In genomic region chr2:167697902-167698301, GRCm38 (mm10) we compare ENCODE assay signal across 7 mouse cellular contexts. TPM values are rescaled to one million over a fixed set of nuclear protein-coding genes. Genes with fewer than 3 reads are reported as not detected.
A peak's percentile ranks its signal among the peaks of the same experiment; 100 is the strongest.
DNase-seq lines count a peak whose midpoint lies in the region; TF ChIP-seq lines count a peak whose summit lies in the region.

No protein-coding gene starts in this region.

- intact Hi-C loops in gastrocnemius, postnatal 14 days (cut with DNase I; ENCODE audit: low total_unique reads) = no loop called here
- intact Hi-C loops in left cerebral cortex, adult 2 months (cut with DNase I) = no loop called here

- no peak overlapping the region for H3K27ac ChIP-seq in left cerebral cortex, adult 2 months

- H3K4me3 ChIP-seq in left cerebral cortex, adult 2 months = no peak overlapping the region

- peak; percentile 78 for DNase-seq in T-cell, adult 2 months (ENCODE audit: low spot score)
- DNase-seq in gastrocnemius, postnatal 14 days = peak; percentile 42
- DNase-seq in kidney, adult 18-20 months = peak; percentile 69
- DNase-seq in lung, postnatal 10 days = peak; percentile 72
- DNase-seq in thymus, postnatal 0 days (ENCODE audit: low spot score) = peak; percentile 76
- DNase-seq in left cerebral cortex, adult 2 months (ENCODE audit: extremely low spot score in 1 of 2, low spot score in 2 of 2) = no peak
- no peak for DNase-seq in right cerebral cortex, postnatal 10 days (ENCODE audit: low spot score in 2 of 2)

- no peak for TF ChIP-seq CTCF in left cerebral cortex, adult 2 months (IDR thresholded peaks at IDR 0.05)

RNA-seq across cellular contexts. Expression of gene Tmem189, which starts 8.3 kb away (rescaled TPM):
- total RNA-seq in gastrocnemius, postnatal 14 days (2021) = 10 to 100 TPM; 18.1 to 22.8 TPM
- 43.7 and 47.7 TPM in 2 replicates for polyA plus RNA-seq in thymus, postnatal 0 days (2015; fragmentation: Nextera tagmentation; extraction: Ambion mirVana)
- total RNA-seq in left cerebral cortex, adult 2 months (2021) = 10 to 100 TPM; 42.3 to 43.0 TPM

RNA-seq across cellular contexts. Expression of gene Cebpb, which starts 9.2 kb away (rescaled TPM):
- total RNA-seq in gastrocnemius, postnatal 14 days (2021) = 100 to 1,000 TPM in 1 of 2 experiments, 10 to 100 TPM in 1; 66.9 to 120 TPM
- 7.3 and 7.8 TPM in 2 replicates for polyA plus RNA-seq in thymus, postnatal 0 days (2015; fragmentation: Nextera tagmentation; extraction: Ambion mirVana)
- total RNA-seq in left cerebral cortex, adult 2 months (2021) = 10 to 100 TPM; 15.1 to 19.2 TPM

RNA-seq across cellular contexts. Expression of gene Gm20431, which starts 36.6 kb away (rescaled TPM):
- 10 to 100 TPM; 10.3 to 12.3 TPM for total RNA-seq in gastrocnemius, postnatal 14 days (2021)
- polyA plus RNA-seq in thymus, postnatal 0 days (2015; fragmentation: Nextera tagmentation; extraction: Ambion mirVana) = 6.7 and 7.1 TPM in 2 replicates
- 10 to 100 TPM; 29.1 to 38.0 TPM for total RNA-seq in left cerebral cortex, adult 2 months (2021)

Comparison
In these comparisons a context has a peak if more than half of its experiments do, and no peak if none do; other contexts are left out.
1. DNase-seq: peak in T-cell, adult 2 months (single experiment), gastrocnemius, postnatal 14 days (single experiment), kidney, adult 18-20 months (single experiment), lung, postnatal 10 days (single experiment) and thymus, postnatal 0 days (single experiment); none in left cerebral cortex, adult 2 months (0 of 2) and right cerebral cortex, postnatal 10 days (0 of 2).